Mouse (Mus musculus): ENCODE measurements around the gene Prkg1.

DNA sequence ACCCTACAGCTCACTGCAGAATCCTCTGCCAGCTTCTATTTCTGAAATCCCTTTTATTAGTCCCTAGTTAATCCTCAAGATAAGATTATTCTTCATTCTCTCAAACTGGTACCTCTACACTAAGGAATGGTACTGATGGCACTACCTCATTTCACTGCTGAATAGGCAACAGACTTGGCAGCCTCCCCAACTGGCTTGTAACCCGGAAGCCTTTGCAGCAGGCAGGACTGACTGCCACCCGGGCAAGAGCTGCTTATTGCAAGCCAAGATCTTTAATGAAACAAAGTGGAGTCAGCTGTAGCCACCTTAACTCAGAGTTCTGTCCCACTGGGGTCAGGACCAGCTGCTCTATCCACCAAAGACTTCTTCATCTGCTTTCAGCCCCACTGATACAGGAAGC is 117.3 kb downstream of the Prkg1 start:
- TF ChIP-seq CTCF (IDR thresholded peaks at IDR 0.05; ENCODE audit: control insufficient read depth, insufficient read depth, insufficient replicate concordance, low read depth, low read length), result no peak
- TF ChIP-seq POLR2A (IDR thresholded peaks at IDR 0.05; ENCODE audit: control insufficient read depth, low read depth, low read length), result no peak
